Mouse (Mus musculus): ENCODE measurements around the gene Cela2a. TPM values are rescaled to one million over a fixed set of nuclear protein-coding genes. Genes with fewer than 3 reads are reported as not detected.

Gene Cela2a
- total RNA-seq, 2 experiments from 2014 or later = not detected

GRCm38 (mm10) chr4:141859351-141859750 lies 33.4 kb upstream of the Cela2a start:
- no peak for DNase-seq (ENCODE audit: low spot score in 2 of 2)

DNA sequence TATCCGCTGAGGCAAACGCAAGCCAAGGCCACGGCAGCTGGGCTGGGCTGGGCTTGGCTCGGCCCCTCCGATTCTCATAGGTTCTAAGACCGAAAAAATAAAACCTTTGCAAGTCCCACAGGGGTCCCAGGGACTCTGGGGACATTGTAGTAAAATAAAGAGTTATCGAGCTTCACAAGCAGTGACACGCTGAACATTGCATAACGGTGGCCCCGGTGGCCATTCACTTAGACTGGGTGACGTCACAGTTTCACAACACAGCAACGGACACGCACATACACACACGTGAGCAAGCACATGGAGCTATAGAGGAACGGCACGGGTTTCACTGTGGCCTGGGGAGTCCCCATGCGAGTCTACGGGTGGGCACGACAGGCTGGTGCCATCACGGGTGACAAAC lies 32.5 kb upstream of the Cela2a start:
- no peak for DNase-seq (ENCODE audit: low spot score in 2 of 2)

- peak; percentile 75 to 80 for DNase-seq (ENCODE audit: low spot score in 2 of 2)
Measured at GRCm38 (mm10) chr4:141857422-141857930, 31.5 kb upstream of the Cela2a start.

DNA sequence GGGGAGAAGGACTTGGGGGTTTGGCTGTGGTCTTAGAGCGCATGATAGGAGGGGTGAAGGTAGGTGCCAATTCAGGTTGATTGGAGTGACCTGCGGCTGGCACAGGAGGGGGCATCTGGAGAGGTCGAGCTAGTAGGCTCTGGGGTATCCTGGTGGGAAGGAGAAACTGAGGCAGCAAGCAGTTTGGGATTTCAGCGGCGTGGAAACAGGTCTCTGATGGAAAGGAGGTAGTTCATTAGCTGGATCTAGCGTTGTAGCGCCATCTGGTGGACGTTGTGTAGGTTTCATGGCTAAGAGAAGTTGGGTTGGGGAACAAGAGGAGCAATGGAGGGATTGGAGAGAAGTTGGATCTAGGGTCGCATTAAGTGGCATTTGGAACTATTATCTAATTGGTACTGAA lies 27.5 kb upstream of the Cela2a start:
- DNase-seq (ENCODE audit: low spot score in 2 of 2) = peak in 1 of 2 experiments; percentile 59

DNA sequence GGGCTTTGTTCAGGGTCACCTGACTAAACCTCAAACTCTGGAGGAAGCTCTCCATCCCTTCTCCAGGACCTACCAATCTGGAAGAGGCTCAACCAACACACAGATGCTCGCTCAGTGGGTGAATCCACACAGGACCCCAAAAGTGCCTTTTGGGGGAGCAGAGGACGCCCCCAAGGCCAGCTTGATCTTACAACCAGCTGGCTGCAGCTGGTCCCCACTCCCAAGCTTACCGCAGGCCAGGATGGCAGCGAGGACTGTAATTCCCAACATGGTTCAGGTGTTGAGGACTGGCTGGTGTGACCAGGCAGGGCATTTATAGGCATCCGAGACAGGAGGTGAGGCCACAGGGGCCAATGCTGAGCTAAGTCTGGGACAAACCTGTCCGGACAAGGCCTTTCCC lies 20.0 kb upstream of the Cela2a start, which contains the start of gene Ctrc:
TSS of gene Ctrc (minus strand) at position 361 of the 400 bp plus-strand sequence.
- DNase-seq (ENCODE audit: low spot score in 2 of 2) = no peak

DNA sequence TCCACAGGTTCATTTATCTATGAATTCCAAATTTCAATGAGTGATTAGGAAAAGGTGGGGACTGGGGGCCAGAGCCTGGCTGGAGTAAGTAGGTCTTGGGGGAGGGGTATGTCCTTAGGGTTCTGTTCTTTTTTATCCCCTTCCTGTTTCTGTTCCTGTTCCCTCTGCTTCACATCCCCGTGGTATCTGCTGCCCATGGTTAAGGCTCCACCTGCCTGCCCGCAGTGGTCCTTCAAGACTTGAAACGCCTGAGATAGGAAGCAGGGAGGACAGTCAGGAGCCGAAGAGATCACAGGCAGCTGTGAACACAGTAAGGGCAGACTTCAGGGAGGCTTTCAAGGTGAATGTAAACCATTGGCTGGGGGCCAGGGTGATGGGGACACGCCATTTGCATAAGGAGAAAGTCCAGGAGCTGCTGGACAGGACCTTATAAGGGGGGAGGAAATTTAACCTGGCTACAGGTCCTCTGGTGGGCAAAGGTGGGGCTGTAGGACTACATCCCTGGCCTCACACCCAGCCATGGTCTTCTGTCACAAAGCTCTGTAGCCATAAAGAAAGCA lies 8.7 kb upstream of the Cela2a start:
- DNase-seq (ENCODE audit: low spot score in 2 of 2) = no peak

GRCm38 (mm10) chr4:141833911-141834310 lies 8.0 kb upstream of the Cela2a start:
- no peak for DNase-seq (ENCODE audit: low spot score in 2 of 2)

GRCm38 (mm10) chr4:141831361-141831760 lies 5.4 kb upstream of the Cela2a start:
- DNase-seq (ENCODE audit: low spot score in 2 of 2) = no peak

- no peak for DNase-seq (ENCODE audit: low spot score in 2 of 2)
Measured at GRCm38 (mm10) chr4:141830381-141830780, 4.4 kb upstream of the Cela2a start.

GRCm38 (mm10) chr4:141828177-141828576 lies 2.2 kb upstream of the Cela2a start:
- no peak for DNase-seq (ENCODE audit: low spot score in 2 of 2)

GRCm38 (mm10) chr4:141827401-141827800 lies 1.4 kb upstream of the Cela2a start:
- no peak for DNase-seq (ENCODE audit: low spot score in 2 of 2)

GRCm38 (mm10) chr4:141822979-141823378 lies 3.0 kb downstream of the Cela2a start:
- peak in 1 of 2 experiments; percentile 16 for DNase-seq (ENCODE audit: low spot score in 2 of 2)

DNA sequence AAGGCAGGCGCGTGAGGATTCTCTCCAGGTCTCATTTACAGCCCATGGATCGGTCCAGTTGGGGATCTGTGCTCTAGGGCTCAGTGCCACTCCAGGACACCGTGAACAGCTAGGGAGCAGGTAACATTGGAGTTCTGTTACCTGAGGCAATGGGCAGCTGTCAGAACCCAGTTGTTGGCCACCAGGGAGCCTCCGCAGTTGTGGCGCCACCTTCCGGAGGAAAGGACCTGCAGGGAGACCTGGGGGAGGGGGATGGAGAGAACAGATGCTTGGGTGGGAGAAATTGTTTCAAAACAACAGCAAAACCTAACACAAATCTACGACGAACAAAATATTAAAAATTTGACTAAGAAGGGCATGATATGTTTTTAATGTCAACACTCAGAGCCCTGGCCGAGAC lies 3.9 kb downstream of the Cela2a start:
- peak in 1 of 2 experiments; percentile 21 for DNase-seq (ENCODE audit: low spot score in 2 of 2)

DNA sequence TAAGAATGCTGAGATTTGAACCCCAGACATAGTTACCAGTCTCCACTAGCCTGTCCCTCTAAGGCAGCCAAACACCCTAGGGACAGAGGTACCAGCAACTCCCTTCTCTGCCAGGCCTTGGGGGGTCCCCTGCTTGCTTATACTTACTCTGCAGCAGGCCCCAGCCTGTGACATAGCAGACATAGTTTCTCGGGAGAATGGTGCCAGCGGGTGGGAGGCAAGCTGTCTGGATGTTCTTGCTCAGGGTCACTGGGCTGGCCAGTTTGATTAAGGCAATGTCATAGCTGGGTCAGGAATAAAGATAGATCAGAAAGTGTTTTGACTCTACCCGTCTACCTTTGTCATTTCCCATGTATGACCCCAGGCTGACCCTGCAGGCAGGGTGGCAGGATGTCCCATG lies 4.8 kb downstream of the Cela2a start:
- DNase-seq (ENCODE audit: low spot score in 2 of 2) = peak in 1 of 2 experiments; percentile 16

DNA sequence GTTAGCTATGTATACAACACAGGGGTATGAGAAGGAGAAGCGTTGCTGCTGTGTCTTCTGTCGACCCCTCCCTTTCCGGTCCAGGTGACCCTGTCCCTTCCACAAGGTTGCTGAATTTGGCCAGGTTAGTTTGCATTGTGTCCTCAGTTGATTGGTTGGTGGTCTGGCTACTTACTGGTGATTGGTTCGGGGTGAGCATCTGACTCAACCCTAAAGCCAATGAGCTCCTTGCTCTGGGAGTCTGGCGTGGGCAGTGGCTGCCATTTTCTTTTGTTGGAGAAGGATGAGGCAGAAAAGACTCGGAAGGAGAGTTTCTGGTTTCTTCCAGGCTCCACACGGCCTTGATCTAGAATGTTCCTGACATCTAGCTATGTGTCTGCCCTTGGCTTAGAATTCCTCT lies 6.6 kb downstream of the Cela2a start:
- no peak for DNase-seq (ENCODE audit: low spot score in 2 of 2)

DNA sequence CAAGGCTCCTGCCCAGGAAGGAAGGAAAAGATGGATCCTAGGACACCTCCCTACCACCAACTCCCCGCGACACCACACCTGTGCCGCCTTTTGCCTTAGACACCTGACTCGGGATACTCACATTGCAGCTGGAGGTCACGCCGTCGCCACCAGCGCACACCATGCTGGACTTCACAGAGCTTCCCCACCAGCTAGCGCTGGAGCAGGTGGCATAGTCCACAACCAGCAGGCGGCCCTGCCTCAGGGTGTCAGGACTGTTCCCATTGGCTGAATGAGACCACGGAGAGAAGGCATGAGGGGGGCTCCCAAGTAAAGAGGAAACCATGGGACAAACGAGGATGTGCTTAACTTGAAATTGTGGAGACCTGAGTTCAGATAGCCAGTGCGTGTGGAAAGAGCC lies 7.1 kb downstream of the Cela2a start:
- DNase-seq (ENCODE audit: low spot score in 2 of 2) = peak in 1 of 2 experiments; percentile 12

GRCm38 (mm10) chr4:141817706-141818105 lies 8.3 kb downstream of the Cela2a start:
- no peak for DNase-seq (ENCODE audit: low spot score in 2 of 2)

DNA sequence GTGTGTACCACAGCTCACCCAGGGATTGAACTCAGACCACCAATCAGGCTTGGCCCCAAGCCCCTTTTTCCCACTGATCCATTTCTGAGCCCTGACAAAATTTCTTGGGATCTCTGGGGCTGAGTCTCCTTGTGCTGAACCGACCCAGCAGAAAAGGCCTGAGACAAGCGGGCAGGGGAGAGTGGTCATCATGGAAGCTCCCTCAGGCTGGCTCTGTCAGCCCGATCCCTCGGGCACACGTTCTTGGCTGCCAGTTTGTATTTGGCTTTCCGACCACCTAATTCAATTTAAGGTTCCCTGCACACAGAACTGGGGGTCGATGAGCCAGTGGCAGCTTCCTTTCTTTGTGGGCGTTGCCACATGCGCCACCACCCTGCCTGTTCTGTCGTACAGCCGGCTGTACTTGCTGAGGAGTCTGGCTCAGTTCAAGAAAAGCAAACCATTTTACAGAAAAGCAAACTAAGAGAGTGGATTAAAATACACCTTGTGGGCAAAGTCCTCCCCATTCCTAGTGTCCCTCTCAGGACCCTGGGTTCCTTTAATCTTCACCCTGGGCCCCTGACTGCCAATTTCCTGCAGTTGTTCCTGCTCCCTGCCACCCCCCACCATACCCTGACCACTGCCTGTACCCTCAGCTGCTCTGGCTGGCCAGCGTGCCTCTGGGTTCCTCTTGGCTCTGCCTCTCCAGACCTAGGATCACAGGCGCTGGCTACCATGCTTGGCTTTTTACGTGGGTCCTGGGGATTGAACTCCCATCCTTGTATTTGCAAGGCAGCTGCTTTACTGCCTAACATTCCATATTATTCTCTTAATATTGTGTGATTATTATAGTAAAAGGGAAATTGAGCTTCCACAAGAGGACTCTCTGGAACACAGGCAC lies 8.9 kb downstream of the Cela2a start:
- no peak for DNase-seq (ENCODE audit: low spot score in 2 of 2)

- DNase-seq (ENCODE audit: low spot score in 2 of 2) = no peak
Measured at GRCm38 (mm10) chr4:141816267-141816666, 9.7 kb downstream of the Cela2a start.

DNA sequence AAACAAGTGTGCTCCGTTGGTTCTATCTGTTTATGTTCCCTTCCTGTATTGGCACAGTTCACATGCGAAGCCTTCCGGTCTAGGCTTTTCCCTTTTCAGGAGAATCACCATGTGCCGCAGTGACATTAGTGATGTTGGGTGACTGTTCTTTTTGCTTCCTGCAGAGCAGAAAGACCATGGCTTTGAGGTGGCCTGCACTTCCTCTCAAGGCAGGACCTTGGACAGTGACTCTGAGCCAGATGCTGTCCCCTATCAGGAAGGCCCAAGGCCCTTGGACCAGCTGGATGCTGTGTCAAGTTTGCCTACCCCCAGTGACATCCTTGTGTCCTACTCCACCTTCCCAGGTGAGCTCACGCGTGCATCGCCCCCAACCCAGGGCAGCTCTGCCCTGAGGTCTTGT lies 14.6 kb downstream of the Cela2a start:
- peak in 1 of 2 experiments; percentile 11 for DNase-seq (ENCODE audit: low spot score in 2 of 2)

DNA sequence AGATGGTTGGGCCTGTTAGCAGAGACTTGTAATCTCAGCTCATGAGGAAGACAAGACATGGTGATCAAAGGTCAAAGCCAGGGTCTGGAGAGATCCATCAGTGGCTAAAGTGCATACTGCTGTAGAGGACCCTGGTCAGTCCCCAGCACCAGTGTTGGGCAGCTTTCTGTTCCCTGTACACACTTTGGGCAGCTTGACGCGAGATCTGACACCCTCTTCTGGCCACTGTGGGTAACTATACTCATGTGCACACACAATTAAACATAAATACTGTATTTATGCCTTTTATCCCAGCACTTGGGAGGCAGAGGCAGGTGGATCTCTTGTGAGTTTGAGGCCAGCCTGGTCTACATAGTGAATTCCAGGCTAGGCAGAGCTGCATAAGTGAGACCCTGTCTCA lies 15.0 kb downstream of the Cela2a start:
- no peak for DNase-seq (ENCODE audit: low spot score in 2 of 2)

- no peak for DNase-seq (ENCODE audit: low spot score in 2 of 2)
Measured at GRCm38 (mm10) chr4:141809850-141810464, 16.0 kb downstream of the Cela2a start.
